Mouse (Mus musculus) megakaryocyte-erythroid progenitor cell, adult 5-6 weeks (primary cell): Measurements from ENCODE around the gene Tshr. TPM values are rescaled to one million over a fixed set of nuclear protein-coding genes. Genes with fewer than 3 reads are reported as not detected.
A peak's percentile ranks its signal among the peaks of the same experiment; 100 is the strongest.
"Not testable (repeated sequence)": the region's sequence is repeated elsewhere in the genome, so short reads cannot be mapped to it uniquely, and the experiment has no call there.

ENCODE experiments used
- ATAC-seq: replicated peaks from 2 replicates; pipeline ENCODE4 v1.8.0; 2016; ENCODE audit warnings: mild to moderate bottlenecking, inconsistent platforms; ENCODE audit not compliant: severe bottlenecking, poor library complexity, low FRiP score, low TSS enrichment
- total RNA-seq, 2 experiments: library from RNA; stranded (forward) in 1 of 2; stranded (reverse) in 1 of 2; fragments of 200-1000, 215-1000 nt in 1 of 2; fragments of >200 nt in 1 of 2; fragmentation: Nextera tagmentation in 1 of 2; gene quantifications; 2 replicates each; pipeline ENCODE4 v1.2.3; 2014 to 2017

Gene Tshr
- not detected in 2 replicates for total RNA-seq (2014; fragmentation: Nextera tagmentation)
- total RNA-seq (2017), result not detected in 2 replicates

DNA sequence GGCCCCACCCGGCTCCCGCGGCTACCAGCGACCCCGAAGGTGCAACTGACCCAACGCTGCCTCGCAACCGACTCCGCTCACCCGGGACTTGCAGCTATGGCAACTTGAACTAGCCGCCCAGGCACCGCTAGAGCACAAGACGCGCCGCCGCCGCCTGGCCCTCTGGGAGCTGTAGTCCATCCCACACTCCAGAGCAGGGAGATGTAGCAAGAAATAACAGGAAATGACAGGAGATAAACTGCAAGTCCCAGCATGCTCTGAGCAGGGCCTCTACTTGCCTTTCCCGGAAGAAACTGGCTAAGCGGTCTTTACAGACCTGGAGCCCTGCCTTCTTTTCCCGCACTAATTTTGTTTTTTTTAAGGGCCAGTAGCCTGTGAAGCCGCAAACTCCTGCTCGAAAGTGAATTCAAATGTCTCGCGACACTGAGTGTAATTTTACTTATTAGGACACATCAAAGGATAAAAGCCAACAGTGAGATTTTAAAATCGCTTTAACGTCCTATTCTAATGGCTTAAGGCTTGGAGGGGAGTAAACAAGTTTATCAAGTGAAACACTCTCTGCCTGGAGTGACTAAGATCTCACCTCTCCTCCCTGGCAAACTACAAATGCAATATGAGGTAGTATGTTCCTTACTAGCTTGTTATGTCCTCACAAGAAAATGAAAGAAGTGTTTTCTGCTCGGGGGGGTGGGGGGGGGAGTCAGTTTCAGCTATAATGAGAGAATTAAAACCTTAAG lies at the start of gene Tshr, which contains the start of gene Cep128:
Gene Tshr (plus strand): TSS at position 283 of the 737 bp plus-strand sequence.
Gene Cep128 (minus strand): TSS at position 129 of the 737 bp plus-strand sequence.
- ATAC-seq, result peak; percentile 95

DNA sequence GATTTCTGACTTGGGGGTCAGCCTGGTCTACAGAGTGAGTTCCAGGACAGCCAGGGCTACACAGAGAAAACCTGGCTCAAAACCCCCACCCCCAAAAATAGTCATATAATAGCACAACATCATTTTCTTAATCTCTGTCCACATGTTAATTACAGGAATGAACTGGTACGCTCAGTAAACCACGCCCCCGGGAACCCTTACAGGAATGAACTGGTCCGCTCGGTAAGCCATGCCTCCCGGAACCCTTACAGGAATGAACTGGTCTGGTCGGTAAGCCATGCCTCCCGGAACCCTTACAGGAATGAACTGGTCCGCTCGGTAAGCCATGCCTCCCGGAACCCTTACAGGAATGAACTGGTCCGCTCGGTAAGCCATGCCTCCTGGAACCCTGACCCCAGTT lies 45.7 kb upstream of the Tshr start:
- ATAC-seq, result not testable (repeated sequence)

GRCm38 (mm10) chr12:91353783-91354182 lies 30.6 kb upstream of the Tshr start:
- peak; percentile 88 for ATAC-seq

GRCm38 (mm10) chr12:91369173-91369572 lies 15.2 kb upstream of the Tshr start:
- no peak for ATAC-seq

GRCm38 (mm10) chr12:91383516-91384264 lies 673 bp upstream of the Tshr start:
- peak; percentile 39 for ATAC-seq

DNA sequence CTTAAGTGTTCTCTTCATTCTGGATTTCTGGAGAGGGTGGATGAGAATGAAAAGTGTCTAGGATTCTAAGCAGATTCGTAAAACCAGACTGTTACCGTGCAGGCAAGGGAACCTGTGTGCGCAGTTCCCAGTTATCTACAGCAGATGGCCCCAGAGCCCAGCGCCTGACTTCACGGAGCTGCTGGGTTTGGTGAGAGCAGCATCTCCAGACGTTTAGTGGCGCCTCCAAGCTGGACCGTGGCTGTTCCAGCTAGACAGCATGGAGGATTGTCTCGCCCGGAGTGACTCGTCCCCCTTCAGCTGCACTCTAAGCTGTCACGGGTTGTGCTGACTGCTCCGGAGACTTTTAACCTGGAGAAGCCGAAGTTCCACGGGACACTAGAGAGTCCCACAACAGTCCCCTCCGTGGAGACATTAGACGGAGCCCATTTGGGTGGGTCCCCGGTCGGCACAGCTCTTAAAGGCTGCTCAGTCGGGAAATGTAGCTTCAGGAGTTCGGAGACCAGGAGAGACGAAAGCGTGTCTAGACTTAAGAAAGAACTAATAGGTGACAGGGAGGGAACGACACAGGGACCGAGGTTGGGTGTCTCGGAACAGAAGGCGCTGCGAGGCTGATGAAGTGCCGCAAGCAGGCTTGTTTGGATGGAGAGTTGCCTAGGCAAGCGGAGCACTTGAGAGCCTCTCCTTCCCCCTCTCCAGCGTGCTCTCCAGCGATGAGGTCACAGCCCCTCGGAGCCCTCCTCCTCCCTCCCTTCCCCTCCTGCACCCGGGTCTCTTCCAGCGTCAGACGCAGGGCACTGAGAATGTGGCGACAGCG lies 16.1 kb downstream of the Tshr start:
- ATAC-seq, result peak; percentile 95

GRCm38 (mm10) chr12:91401049-91401352 lies 16.6 kb downstream of the Tshr start:
- ATAC-seq, result no peak

DNA sequence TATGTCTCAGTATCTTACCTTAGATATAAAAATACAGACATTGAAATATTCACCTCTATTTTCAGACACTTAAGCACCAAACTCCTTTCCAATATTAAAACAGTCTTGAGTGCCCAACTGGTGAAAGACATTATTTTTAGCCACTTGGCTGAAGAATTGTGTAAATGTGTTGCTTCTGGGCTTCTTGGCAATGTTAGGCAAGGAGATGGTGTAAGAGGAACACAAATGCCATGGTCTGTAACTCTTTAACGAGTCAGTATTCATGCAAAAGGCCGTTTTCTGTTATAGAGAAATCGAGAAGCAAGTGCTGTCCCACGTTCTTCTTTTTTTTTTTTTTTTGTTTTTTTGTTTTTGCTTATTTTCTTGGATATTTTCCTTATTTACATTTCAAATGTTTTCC lies 25.9 kb downstream of the Tshr start:
- no peak for ATAC-seq

- no peak for ATAC-seq
These were observed 28.3 kb downstream of the Tshr start for GRCm38 (mm10) chr12:91412461-91413182.

DNA sequence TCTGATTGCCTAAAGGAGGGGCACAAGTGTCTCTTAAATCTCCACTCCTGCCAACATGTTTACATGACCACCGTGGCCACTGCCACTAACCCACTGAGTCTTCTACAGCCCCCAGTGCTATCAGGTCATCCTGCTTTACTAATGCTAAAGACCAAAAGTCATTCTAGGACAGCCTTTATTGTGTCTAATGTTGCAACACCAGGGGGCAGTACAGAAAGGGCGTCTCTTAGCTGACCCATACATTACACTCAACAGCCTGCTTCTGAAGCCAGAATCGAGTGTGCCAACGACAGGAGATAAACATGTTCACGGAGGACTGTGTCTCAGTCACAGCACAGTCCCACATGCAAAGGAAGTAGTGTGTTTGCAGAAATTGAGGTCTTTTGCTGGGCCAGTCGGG lies 30.7 kb downstream of the Tshr start:
- ATAC-seq, result peak; percentile 53; the same call in 1 of the 2 replicates

- ATAC-seq, result no peak
These were observed 32.5 kb downstream of the Tshr start for GRCm38 (mm10) chr12:91416828-91417227.

- ATAC-seq, result no peak; the same call in 1 of the 2 replicates
These were observed 34.4 kb downstream of the Tshr start for GRCm38 (mm10) chr12:91418791-91419190.

GRCm38 (mm10) chr12:91421272-91421671 lies 36.9 kb downstream of the Tshr start:
- no peak for ATAC-seq

DNA sequence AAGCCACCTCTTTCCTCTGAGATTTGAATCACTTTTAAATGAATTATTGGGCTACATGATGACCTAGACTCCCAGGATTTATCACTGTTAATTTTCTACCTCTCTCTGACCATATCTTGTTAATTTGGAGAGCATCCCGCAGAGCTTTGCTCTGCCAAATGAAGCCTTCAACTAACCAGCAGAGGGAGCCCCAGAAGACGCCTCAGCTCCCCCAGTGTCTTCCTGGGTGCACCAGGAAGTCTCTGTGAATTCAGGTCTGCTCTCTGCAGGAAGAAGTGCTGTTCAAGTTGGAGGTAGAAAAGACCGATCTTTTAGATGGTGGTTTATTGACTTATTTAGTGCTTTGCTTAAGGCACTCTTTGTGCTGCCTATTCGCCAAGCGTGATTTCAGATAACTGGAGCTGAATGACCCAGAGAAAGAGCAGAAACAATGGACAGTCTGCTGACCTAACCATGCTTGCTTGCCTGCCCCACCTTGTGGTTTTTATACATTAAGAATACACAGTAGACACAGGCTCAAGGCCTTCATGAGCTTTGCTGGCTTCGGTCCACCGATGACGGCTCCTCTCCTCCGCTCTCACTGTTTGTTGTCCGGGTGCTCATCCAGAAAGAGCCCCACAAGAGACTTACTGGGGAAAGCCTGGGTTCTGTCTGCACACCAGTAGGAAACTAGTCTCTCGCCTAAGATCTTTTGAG lies 38.9 kb downstream of the Tshr start:
- ATAC-seq, result peak; percentile 98

- no peak for ATAC-seq
These were observed 42.1 kb downstream of the Tshr start for GRCm38 (mm10) chr12:91426499-91426898.

DNA sequence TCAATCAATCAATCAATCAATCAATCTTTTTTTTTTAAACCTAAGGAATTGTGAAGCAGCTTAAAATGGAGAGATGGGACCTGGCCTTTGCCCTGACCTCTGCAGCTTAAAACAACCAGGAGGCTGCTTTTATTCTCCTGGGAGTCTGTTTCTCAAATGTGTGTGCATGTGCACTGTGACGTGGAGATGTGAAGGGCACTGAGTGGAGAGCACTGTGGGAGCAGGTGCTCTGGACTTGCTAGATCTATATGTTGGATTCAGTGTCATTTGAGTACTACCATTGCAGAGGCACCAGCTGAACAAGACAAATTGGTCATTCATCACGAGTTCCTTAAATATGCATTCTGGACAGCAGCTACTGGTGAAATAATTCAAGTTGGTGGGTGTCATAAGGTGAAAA lies 42.8 kb downstream of the Tshr start:
- ATAC-seq, result no peak

DNA sequence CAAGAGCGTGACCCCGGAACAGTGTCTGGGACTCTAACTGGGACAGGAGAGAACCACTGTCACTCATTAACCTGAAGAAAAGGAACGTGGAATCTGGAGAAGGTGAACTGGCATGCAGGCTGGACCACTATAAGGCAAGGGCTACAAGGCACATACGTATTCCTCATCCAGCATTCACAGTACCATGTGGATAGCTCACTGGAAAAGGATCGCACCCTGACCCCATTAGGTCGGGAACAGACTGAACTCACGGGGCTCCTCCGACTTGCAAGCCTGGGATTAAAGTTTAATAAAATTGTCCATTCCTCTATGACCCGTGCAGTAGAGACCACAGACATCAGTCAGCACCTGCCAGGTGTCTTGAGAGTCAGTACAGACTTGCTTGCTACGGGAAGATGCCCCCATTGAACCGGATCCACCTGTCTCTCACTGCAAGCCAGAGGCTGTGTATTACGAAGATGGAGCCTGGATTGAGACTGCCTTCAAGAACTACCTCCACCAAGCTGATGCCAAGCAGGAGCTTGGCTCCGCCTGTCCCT lies 97.9 kb downstream of the Tshr start:
- no peak for ATAC-seq

DNA sequence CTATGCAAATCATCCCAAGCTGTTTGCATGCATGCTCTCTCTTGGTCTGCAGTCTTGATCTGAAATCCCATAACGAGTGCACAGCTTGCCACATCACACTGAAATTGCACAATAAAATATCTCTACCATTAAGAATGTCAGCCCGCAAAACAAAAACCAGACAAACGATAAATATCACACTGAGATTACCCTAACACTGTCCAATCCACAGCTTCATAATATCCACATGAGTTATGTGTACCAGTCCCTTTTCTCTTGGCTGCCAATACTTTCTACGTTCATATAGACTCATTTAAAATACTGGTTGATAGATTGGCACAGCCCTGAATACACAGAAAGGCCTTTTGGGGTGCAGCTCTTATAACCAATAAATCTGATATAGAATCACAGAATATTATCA lies 102.0 kb downstream of the Tshr start:
- ATAC-seq, result no peak

GRCm38 (mm10) chr12:91488406-91488805 lies 104.0 kb downstream of the Tshr start:
- ATAC-seq, result no peak
